Mouse (Mus musculus) hindbrain, embryonic 12.5 days (tissue): ENCODE results near the gene Racgap1. TPM values are rescaled to one million over a fixed set of nuclear protein-coding genes. Genes with fewer than 3 reads are reported as not detected.

ENCODE experiments used
- ATAC-seq: fragments of 200-750 bp; cut with Nextera tagmentation; 2 replicates; pipeline ENCODE4 v1.8.0; 2017; ENCODE audit warnings: moderate TSS enrichment; ENCODE audit not compliant: low FRiP score
- H3K27ac ChIP-seq: fragments of 300-500 bp; sonication (generic); 2 replicates; pipeline ENCODE4 v1.5.1; 2016; ENCODE audit warnings: mild to moderate bottlenecking
- H3K27me3 ChIP-seq: fragments of 300-500 bp; sonication (generic); 2 replicates; pipeline ENCODE4 v1.6.1; 2016; ENCODE audit warnings: mild to moderate bottlenecking
- H3K36me3 ChIP-seq: fragments of 300-500 bp; sonication (generic); 2 replicates; pipeline ENCODE4 v1.6.1; 2016; ENCODE audit warnings: mild to moderate bottlenecking
- H3K4me1 ChIP-seq: fragments of 300-500 bp; sonication (generic); 2 replicates; pipeline ENCODE4 v1.6.1; 2016
- H3K4me2 ChIP-seq: fragments of 300-500 bp; sonication (generic); replicated peaks from 2 replicates; pipeline ENCODE4 v1.6.1; 2016; ENCODE audit warnings: mild to moderate bottlenecking
- H3K4me3 ChIP-seq: fragments of 300-500 bp; sonication (generic); 2 replicates; pipeline ENCODE4 v1.5.1; 2016; ENCODE audit warnings: mild to moderate bottlenecking
- H3K9ac ChIP-seq: fragments of 300-500 bp; sonication (generic); 2 replicates; pipeline ENCODE4 v1.6.1; 2016; ENCODE audit warnings: mild to moderate bottlenecking, moderate library complexity
- H3K9me3 ChIP-seq: fragments of 300-500 bp; sonication (generic); replicated peaks from 2 replicates; pipeline ENCODE4 v1.6.1; 2016; ENCODE audit warnings: mild to moderate bottlenecking
- WGBS: fragments of 180-500 bp; shearing (Covaris S2); methylation state at CpG from one replicate; pipeline ENCODE4 v1.1.7; 2016; 5-methylcytosine and 5-hydroxymethylcytosine counted together
- polyA plus RNA-seq: library from polyadenylated mRNA; unstranded; fragments of >200 nt; fragmentation: Nextera tagmentation; extraction: Ambion mirVana; gene quantifications from 2 replicates; pipeline ENCODE4 v1.2.1, GENCODE M21; 2016

Gene Racgap1
- polyA plus RNA-seq: 177 and 185 TPM in 2 replicates

- 0 out of 2 replicates have a peak within 1 kb of the TSS, but pooled peaks have one; percentile 55 for H3K27ac ChIP-seq
- H3K4me2 ChIP-seq: peak within 1 kb of the TSS; percentile 76
- H3K36me3 ChIP-seq: no peaks in the 10 kb centered on the region
- peaks cover 29% of the 10 kb centered on the region for H3K27me3 ChIP-seq
- H3K4me3 ChIP-seq: peak within 1 kb of the TSS; percentile 85
- ATAC-seq: peak; percentile 87
- peak within 1 kb of the TSS; percentile 83 for H3K9ac ChIP-seq
- H3K9me3 ChIP-seq: no peaks in the 10 kb centered on the region
- H3K4me1 ChIP-seq: peaks cover 64% of the 10 kb centered on the region
- WGBS: under 1% methylated on average over 44 of the region's 68 CpGs
Measured at GRCm38 (mm10) chr15:99651163-99651872, at the start of gene Racgap1. Racgap1 (minus strand) TSS chr15:99651656.

DNA sequence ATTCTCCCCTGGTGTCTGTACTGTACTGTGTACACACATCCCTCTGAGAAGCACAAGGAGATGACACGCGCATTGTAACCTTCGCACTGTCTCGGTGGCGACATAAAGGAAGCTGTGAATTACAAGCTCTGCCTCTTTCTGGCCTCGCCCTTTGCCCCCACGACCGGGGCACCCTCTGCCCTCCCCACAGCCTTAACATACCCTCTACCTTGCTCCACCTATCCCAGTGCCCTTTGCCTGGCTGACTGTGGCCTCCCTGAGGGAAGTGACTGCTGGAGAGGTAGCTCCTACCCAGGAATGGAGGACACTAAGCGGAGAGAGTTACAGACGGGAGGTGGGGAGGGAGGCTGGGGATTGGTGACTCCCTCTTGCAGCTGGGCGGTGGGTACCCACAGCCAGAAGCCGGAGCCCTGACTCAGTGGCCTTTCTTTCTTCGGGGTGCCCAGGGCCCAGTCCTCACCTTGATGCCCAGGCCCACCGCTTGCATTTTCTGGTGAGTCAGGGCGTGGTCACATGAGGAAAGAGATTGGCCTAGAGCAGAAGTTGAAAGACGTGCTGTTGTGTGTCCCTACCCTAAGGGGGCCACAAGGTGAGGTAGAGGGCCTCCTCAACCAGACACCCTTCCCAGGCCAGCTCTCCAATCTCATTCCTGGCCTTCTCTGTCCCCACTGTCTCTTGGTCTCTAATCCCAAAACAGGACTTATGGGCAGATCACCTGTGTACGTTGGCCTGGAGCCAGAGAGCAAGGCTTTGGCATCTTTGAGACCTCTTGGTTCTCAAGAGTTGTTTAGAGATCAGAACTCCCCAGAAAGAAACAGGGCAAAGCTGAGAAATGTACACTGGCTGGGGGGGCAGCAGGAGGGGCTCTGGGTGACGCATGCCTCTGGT is 49.0 kb upstream of the Racgap1 start:
- Histone ChIP-seq H3K4me2 (no peak overlapping the region), H3K27me3 (peaks cover 7% of the 10 kb centered on the region; the same call in 1 of the 2 replicates), H3K9me3 (no peaks in the 10 kb centered on the region), H3K9ac (peak overlapping the region; percentile 1; the same call in 1 of the 2 replicates), H3K36me3 (peaks cover 52% of the 10 kb centered on the region), H3K27ac (no peak overlapping the region), H3K4me1 (peaks cover 29% of the 10 kb centered on the region), H3K4me3 (no peak overlapping the region)
- 88% methylated on average over 18 of the region's 18 CpGs for WGBS
- no peak for ATAC-seq

DNA sequence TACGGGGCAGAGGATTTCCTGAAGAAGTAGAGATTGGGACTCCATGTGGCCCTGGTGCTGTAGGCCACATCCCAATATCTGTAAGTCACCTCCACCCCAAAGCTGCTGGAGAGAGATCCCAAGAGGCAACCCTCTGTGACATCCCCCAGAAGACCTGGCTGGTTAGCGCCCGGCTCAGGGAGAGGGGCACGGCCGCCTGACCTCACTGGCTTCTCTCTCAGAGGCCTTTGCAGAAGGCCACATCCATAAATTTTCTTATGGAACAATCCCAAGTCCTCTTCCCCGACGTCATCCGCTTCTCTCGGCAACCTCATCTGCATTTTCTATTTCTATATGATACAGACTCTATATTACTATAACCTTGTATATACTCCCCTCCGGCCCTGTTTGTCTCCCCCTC is 48.3 kb upstream of the Racgap1 start:
- H3K4me3 ChIP-seq: no peak overlapping the region
- H3K9me3 ChIP-seq: no peaks in the 10 kb centered on the region
- peaks cover 26% of the 10 kb centered on the region for H3K4me1 ChIP-seq
- H3K36me3 ChIP-seq: peaks cover 54% of the 10 kb centered on the region
- H3K27ac ChIP-seq: no peak overlapping the region
- peaks cover 7% of the 10 kb centered on the region; the same call in 1 of the 2 replicates for H3K27me3 ChIP-seq
- H3K4me2 ChIP-seq: no peak overlapping the region
- H3K9ac ChIP-seq: peak overlapping the region; percentile 1; the same call in 1 of the 2 replicates
- ATAC-seq: no peak
- WGBS: 87% methylated on average over 10 of the region's 10 CpGs

- no peak overlapping the region for H3K4me2 ChIP-seq
- H3K36me3 ChIP-seq: peaks cover 45% of the 10 kb centered on the region
- no peaks in the 10 kb centered on the region for H3K9me3 ChIP-seq
- H3K27ac ChIP-seq: no peak overlapping the region
- peak overlapping the region; percentile 35; the same call in 1 of the 2 replicates for H3K9ac ChIP-seq
- H3K4me3 ChIP-seq: no peak overlapping the region
- H3K4me1 ChIP-seq: peaks cover 19% of the 10 kb centered on the region
- H3K27me3 ChIP-seq: peaks cover 7% of the 10 kb centered on the region; the same call in 1 of the 2 replicates
- no peak for ATAC-seq
- 38% methylated on average over 20 of the region's 20 CpGs for WGBS
Measured at GRCm38 (mm10) chr15:99698533-99699085, 47.2 kb upstream of the Racgap1 start.

DNA sequence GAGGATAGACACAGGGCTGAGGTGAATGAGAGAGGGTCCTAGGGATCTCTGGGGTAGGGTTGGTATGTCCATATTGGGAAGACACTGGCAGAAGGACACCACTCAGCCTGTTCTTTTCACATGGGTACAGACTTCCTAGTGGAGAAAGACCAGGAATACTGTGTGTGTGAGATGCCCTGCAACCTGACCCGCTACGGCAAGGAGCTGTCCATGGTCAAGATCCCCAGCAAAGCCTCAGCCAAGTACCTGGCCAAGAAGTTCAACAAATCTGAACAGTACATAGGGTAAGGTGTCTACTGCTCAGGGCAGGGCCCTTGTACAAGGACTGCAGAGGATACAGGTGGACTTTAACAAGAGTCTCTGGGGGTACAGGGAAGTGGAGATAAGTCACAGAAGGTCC is 45.9 kb upstream of the Racgap1 start:
- Histone ChIP-seq H3K4me1 (peaks cover 11% of the 10 kb centered on the region), H3K4me3 (no peak overlapping the region), H3K27me3 (peaks cover 7% of the 10 kb centered on the region; the same call in 1 of the 2 replicates), H3K27ac (no peak overlapping the region), H3K9me3 (no peaks in the 10 kb centered on the region), H3K9ac (no peak overlapping the region), H3K36me3 (peaks cover 45% of the 10 kb centered on the region), H3K4me2 (no peak overlapping the region)
- no peak for ATAC-seq
- WGBS: 33% methylated on average over 2 of the region's 2 CpGs

- peak overlapping the region; percentile 43 for H3K9ac ChIP-seq
- peak; percentile 62 for ATAC-seq
- H3K36me3 ChIP-seq: peaks cover 17% of the 10 kb centered on the region
- peaks cover 31% of the 10 kb centered on the region for H3K4me1 ChIP-seq
- H3K4me2 ChIP-seq: peak overlapping the region; percentile 22
- WGBS: 47% methylated on average over 9 of the region's 9 CpGs
- H3K9me3 ChIP-seq: no peaks in the 10 kb centered on the region
- no peak overlapping the region for H3K4me3 ChIP-seq
- peak overlapping the region; percentile 62 for H3K27ac ChIP-seq
- peaks cover 7% of the 10 kb centered on the region; the same call in 1 of the 2 replicates for H3K27me3 ChIP-seq
Measured at GRCm38 (mm10) chr15:99691976-99692375, 40.5 kb upstream of the Racgap1 start.

DNA sequence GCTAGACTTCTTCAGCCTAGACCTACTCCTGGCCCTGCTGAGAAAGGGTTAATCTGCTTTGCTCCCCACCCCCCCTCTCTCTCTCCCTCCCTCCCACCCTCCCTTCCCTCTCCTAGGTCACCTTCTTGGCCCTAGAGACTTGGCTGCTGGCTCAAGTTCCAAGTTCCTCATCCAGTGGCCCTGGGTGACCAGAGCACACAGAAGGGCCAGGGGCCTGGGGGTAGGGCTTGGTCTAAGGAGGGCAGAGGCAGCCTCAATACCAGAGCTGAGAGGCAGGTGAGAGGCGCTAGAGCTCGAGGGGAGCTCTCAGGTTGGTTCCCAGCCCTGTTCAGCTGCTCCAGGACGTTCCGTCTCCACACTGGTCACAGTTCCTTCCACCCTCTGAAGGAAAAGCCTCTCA is 39.5 kb upstream of the Racgap1 start:
- Histone ChIP-seq H3K4me1 (peaks cover 31% of the 10 kb centered on the region), H3K9ac (no peak overlapping the region), H3K36me3 (peaks cover 8% of the 10 kb centered on the region), H3K4me3 (no peak overlapping the region), H3K4me2 (no peak overlapping the region), H3K27ac (peak overlapping the region; percentile 17; the same call in 1 of the 2 replicates), H3K27me3 (no peaks in the 10 kb centered on the region), H3K9me3 (no peaks in the 10 kb centered on the region)
- 0 out of 2 replicates have a peak, but pooled peaks have one; percentile 11 for ATAC-seq
- 24% methylated on average over 4 of the region's 4 CpGs for WGBS

GRCm38 (mm10) chr15:99688712-99689111 is 37.3 kb upstream of the Racgap1 start:
- peaks cover 27% of the 10 kb centered on the region for H3K4me1 ChIP-seq
- peak; percentile 38 for ATAC-seq
- no peaks in the 10 kb centered on the region for H3K27me3 ChIP-seq
- H3K9ac ChIP-seq: no peak overlapping the region
- H3K27ac ChIP-seq: 0 out of 2 replicates have a peak overlapping the region, but pooled peaks have one; percentile 30
- 2% methylated on average over 4 of the region's 4 CpGs for WGBS
- no peaks in the 10 kb centered on the region for H3K9me3 ChIP-seq
- no peak overlapping the region for H3K4me3 ChIP-seq
- peaks cover 6% of the 10 kb centered on the region; the same call in 1 of the 2 replicates for H3K36me3 ChIP-seq
- no peak overlapping the region for H3K4me2 ChIP-seq

DNA sequence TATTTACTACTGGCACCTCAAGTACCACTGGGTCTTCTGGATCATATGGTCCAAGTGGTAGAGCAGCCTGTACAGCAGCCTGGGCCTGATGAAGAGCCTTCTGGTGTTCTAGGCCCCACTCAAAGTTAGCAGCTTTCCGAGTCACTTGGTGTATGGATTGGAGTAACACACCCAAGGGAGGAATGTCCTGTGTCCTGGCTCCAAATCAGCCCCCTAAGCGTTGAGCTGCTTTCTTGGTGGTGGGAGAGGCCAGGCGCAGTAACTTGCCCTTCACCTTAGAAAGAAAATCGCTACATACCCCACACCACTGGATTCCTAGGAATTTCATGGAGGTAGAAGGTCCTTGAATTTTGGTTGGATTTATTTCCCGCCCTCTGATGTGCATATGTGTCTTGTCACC is 32.7 kb upstream of the Racgap1 start:
- H3K9me3 ChIP-seq: no peaks in the 10 kb centered on the region
- H3K27me3 ChIP-seq: no peaks in the 10 kb centered on the region
- no peak overlapping the region for H3K4me3 ChIP-seq
- H3K36me3 ChIP-seq: peaks cover 7% of the 10 kb centered on the region; the same call in 1 of the 2 replicates
- H3K27ac ChIP-seq: no peak overlapping the region
- H3K4me2 ChIP-seq: no peak overlapping the region
- peaks cover 9% of the 10 kb centered on the region for H3K4me1 ChIP-seq
- H3K9ac ChIP-seq: no peak overlapping the region
- 95% methylated on average over 5 of the region's 5 CpGs for WGBS
- no peak for ATAC-seq

DNA sequence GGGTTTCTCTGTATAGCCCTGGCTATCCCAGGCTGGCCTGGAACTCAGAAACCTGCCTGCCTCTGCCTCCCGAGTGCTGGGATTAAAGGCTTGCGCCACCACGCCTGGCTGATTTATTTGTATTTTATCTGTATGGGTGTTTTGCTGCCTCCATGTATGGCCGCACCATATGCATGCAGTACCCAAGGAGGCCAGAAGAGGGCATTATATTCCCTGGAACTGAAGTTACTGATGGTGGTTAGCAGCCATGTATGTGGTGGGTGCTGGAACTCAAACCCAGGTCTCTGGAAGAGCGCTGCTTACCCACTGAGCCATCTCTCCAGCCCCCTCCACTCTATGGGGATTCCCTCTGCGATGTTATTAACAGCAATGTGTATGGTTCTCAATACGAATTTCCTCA is 31.4 kb upstream of the Racgap1 start:
- Histone ChIP-seq H3K4me3 (no peak overlapping the region), H3K4me1 (peaks cover 14% of the 10 kb centered on the region), H3K9me3 (no peaks in the 10 kb centered on the region), H3K27me3 (no peaks in the 10 kb centered on the region), H3K27ac (no peak overlapping the region), H3K4me2 (no peak overlapping the region), H3K36me3 (peaks cover 7% of the 10 kb centered on the region; the same call in 1 of the 2 replicates), H3K9ac (no peak overlapping the region)
- ATAC-seq: no peak
- WGBS: 90% methylated on average over 7 of the region's 7 CpGs

DNA sequence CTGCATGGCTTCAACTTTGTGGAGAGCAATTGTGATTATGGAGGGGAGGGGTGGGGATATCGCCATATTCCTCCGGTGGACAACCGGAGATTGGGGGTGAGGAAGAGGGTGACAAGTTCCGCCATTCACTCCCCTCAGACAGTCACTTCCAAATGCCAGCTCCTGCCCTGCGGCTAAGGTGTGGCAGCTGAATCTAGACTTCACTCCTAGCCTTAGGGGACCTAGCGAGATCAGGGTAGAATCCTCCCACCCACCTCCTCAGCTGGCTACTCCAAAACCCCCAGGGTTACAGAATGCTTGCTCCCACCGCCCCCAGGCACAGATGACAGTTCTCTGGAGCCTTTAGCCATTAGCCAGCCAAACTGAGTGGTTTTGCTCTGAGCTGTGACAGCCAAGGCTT is 27.6 kb upstream of the Racgap1 start:
- Histone ChIP-seq H3K36me3 (peaks cover 4% of the 10 kb centered on the region; the same call in 1 of the 2 replicates), H3K4me1 (peaks cover 32% of the 10 kb centered on the region), H3K4me3 (no peak overlapping the region), H3K9ac (0 out of 2 replicates have a peak overlapping the region, but pooled peaks have one; percentile 27), H3K27me3 (no peaks in the 10 kb centered on the region), H3K27ac (peak overlapping the region; percentile 36; the same call in 1 of the 2 replicates), H3K9me3 (no peaks in the 10 kb centered on the region), H3K4me2 (no peak overlapping the region)
- no peak for ATAC-seq
- WGBS: 70% methylated on average over 7 of the region's 7 CpGs
